In genomic region chr5:36581924-36582642, GRCm38 (mm10) we compare ENCODE assay signal across 7 mouse cellular contexts. TPM values are rescaled to one million over a fixed set of nuclear protein-coding genes. Genes with fewer than 3 reads are reported as not detected.
DNase-seq lines count a peak whose midpoint lies in the region; ATAC-seq lines count a peak whose summit lies in the region.

No protein-coding gene starts in this region.

- ATAC-seq in embryonic facial prominence, embryonic 12.5 days (ENCODE audit: insufficient number of reproducible peaks, insufficient read depth, low FRiP score, low TSS enrichment) = peak; percentile 94
- ATAC-seq in limb, embryonic 11.5 days (ENCODE audit: insufficient number of reproducible peaks, low FRiP score, low TSS enrichment, low read depth) = peak; percentile 98
- peak; percentile 97 for ATAC-seq in midbrain, embryonic 14.5 days (ENCODE audit: low FRiP score, low TSS enrichment)

- H3K9ac ChIP-seq in embryonic facial prominence, embryonic 12.5 days = peak overlapping the region; percentile 61
- peak overlapping the region; percentile 72 for H3K9ac ChIP-seq in limb, embryonic 11.5 days (ENCODE audit: low read length)
- H3K9ac ChIP-seq in midbrain, embryonic 14.5 days (replicated peaks; ENCODE audit: low read length) = peak overlapping the region; percentile 69

- no peaks in the 10 kb centered on the region for H3K27me3 ChIP-seq in embryonic facial prominence, embryonic 12.5 days
- no peaks in the 10 kb centered on the region; the same call in 1 of the 2 replicates for H3K27me3 ChIP-seq in limb, embryonic 11.5 days (ENCODE audit: control insufficient read depth, insufficient read depth, low read length)
- no peaks in the 10 kb centered on the region for H3K27me3 ChIP-seq in midbrain, embryonic 14.5 days (ENCODE audit: control insufficient read depth, insufficient read depth, low read length)

- H3K27ac ChIP-seq in embryonic facial prominence, embryonic 12.5 days = peak overlapping the region; percentile 81
- 0 out of 2 replicates have a peak overlapping the region, but pooled peaks have one; percentile 30 for H3K27ac ChIP-seq in limb, embryonic 11.5 days (replicated peaks; ENCODE audit: low read depth, low read length)
- H3K27ac ChIP-seq in midbrain, embryonic 14.5 days (replicated peaks; ENCODE audit: low read depth, low read length) = peak overlapping the region; percentile 92

- peak overlapping the region; percentile 78 for H3K4me3 ChIP-seq in embryonic facial prominence, embryonic 12.5 days
- peak overlapping the region; percentile 71 for H3K4me3 ChIP-seq in limb, embryonic 11.5 days (ENCODE audit: low read depth, low read length)
- peak overlapping the region; percentile 72 for H3K4me3 ChIP-seq in midbrain, embryonic 14.5 days (replicated peaks; ENCODE audit: low read depth, low read length)

- peak overlapping the region; percentile 93 for H3K4me2 ChIP-seq in embryonic facial prominence, embryonic 12.5 days (replicated peaks)
- peak overlapping the region; percentile 86 for H3K4me2 ChIP-seq in limb, embryonic 11.5 days (ENCODE audit: low read depth, severe bottlenecking)
- peak overlapping the region; percentile 93 for H3K4me2 ChIP-seq in midbrain, embryonic 14.5 days (ENCODE audit: low read length)

- peaks cover 16% of the 10 kb centered on the region for H3K4me1 ChIP-seq in embryonic facial prominence, embryonic 12.5 days
- peaks cover 7% of the 10 kb centered on the region; the same call in 1 of the 2 replicates for H3K4me1 ChIP-seq in limb, embryonic 11.5 days (ENCODE audit: control insufficient read depth, insufficient read depth, low read length)
- H3K4me1 ChIP-seq in midbrain, embryonic 14.5 days (ENCODE audit: control insufficient read depth, insufficient read depth, low read length) = peaks cover 5% of the 10 kb centered on the region

- 2% methylated on average over 54 of the region's 54 CpGs for WGBS in embryonic facial prominence, embryonic 12.5 days
- WGBS in limb, embryonic 11.5 days = 2% methylated on average over 53 of the region's 54 CpGs
- WGBS in midbrain, embryonic 14.5 days = under 1% methylated on average over 54 of the region's 54 CpGs

- no peaks in the 10 kb centered on the region for H3K9me3 ChIP-seq in embryonic facial prominence, embryonic 12.5 days
- no peaks in the 10 kb centered on the region for H3K9me3 ChIP-seq in limb, embryonic 11.5 days (ENCODE audit: control insufficient read depth, low read length)
- no peaks in the 10 kb centered on the region for H3K9me3 ChIP-seq in midbrain, embryonic 14.5 days (ENCODE audit: control insufficient read depth, low read length)

- no peaks in the 10 kb centered on the region for H3K36me3 ChIP-seq in embryonic facial prominence, embryonic 12.5 days
- no peaks in the 10 kb centered on the region for H3K36me3 ChIP-seq in limb, embryonic 11.5 days (ENCODE audit: control insufficient read depth, insufficient read depth, low read length)
- H3K36me3 ChIP-seq in midbrain, embryonic 14.5 days (ENCODE audit: control insufficient read depth, insufficient read depth, low read length) = no peaks in the 10 kb centered on the region

- peak; percentile 86 for DNase-seq in adrenal gland, postnatal 25 days
- DNase-seq in heart, adult 11 months = peak; percentile 100
- DNase-seq in kidney, adult 18-20 months = peak; percentile 100
- DNase-seq in limb, embryonic 11.5 days (ENCODE audit: low spot score) = peak; percentile 99
- DNase-seq in midbrain, embryonic 14.5 days = peak; percentile 99
- peak; percentile 100 for DNase-seq in spleen, adult 18-20 months

RNA-seq across cellular contexts. Expression of gene Tbc1d14, which starts 11.0 kb away (rescaled TPM):
- total RNA-seq in adrenal gland, postnatal 25 days (2021) = 31.5 and 42.4 TPM in 2 replicates
- polyA plus RNA-seq in embryonic facial prominence, embryonic 12.5 days (2016; fragmentation: Nextera tagmentation; extraction: Ambion mirVana) = 44.5 and 45.8 TPM in 2 replicates
- polyA plus RNA-seq in limb, embryonic 11.5 days (2014; fragmentation: Nextera tagmentation; extraction: Ambion mirVana) = 37.7 and 40.3 TPM in 2 replicates
- polyA plus RNA-seq in midbrain, embryonic 14.5 days (2014; fragmentation: Nextera tagmentation; extraction: Ambion mirVana) = 69.3 and 81.0 TPM in 2 replicates

Comparison
In these comparisons a context has a peak if more than half of its experiments do, and no peak if none do; other contexts are left out.
1. Peak in every context shown above with its lines: DNase-seq, ATAC-seq, H3K4me3 ChIP-seq and H3K27ac ChIP-seq.
2. H3K27ac ChIP-seq: peak in every context shown above with its lines; median percentile 92 in midbrain, embryonic 14.5 days; 81 in embryonic facial prominence, embryonic 12.5 days; 30 in limb, embryonic 11.5 days.